Mouse (Mus musculus) thymus, adult 2 months (tissue): ENCODE results near the gene Slc39a3.

Source experiments
- CTCF ChIP-seq: fragments of 200-500 bp; IDR thresholded peaks from 2 replicates; pipeline ENCODE4 v1.5.1; 2012; ENCODE audit warnings: mild to moderate bottlenecking, control low read depth, low read length, moderate library complexity, borderline replicate concordance; ENCODE audit not compliant: control insufficient read depth, poor library complexity, insufficient read depth; ENCODE audit errors: extremely low read depth
- POLR2A ChIP-seq: fragments of 200-500 bp; IDR thresholded peaks from 2 replicates; pipeline ENCODE4 v1.6.1; 2012; ENCODE audit warnings: mild to moderate bottlenecking, low read length, control low read depth, moderate library complexity; ENCODE audit not compliant: control insufficient read depth, poor library complexity, insufficient read depth; ENCODE audit errors: extremely low read depth

DNA sequence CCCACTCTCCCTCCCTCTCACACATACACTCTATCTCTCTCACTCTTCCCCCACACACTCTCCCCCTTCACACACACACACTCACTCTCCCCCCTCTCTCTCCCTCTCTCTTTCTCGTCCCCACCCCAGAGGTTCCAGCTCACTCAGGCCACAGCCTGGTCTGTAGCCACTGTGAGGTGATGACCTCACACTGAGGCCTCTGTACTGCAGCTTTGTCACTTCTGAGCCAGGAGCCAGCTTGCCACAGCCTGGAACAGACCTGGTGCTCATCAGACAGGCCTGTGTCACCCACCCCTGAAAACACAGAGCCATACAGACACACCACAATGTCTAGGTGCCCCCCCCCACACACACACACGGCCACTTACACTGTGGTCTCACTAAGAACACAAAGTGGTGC, 17.0 kb downstream of the Slc39a3 start:
- TF ChIP-seq POLR2A (no peak), CTCF (no peak)
